Mouse (Mus musculus): ENCODE measurements around the gene Herpud1.

Herpud1 gene

DNA sequence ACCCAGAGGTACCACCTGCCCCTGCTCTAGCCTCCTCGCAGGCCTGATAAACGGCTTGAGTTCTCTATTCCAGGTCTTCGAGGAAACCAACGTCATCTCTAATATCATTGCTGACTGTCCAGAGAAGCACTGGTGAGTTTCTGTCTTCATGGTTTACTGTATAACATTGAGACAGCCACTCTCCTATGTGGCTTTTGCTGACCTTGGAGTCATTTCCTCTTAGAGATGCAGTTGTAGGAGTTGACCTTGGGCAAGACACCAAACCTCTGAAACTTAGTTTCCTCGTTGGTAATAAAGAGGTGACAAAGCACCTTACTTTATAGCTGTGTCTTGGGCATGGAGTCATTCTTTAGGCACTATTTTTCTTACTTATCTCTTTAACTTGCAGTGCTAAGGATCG lies 26.3 kb downstream of the Herpud1 start:
- DNase-seq = no peak

DNA sequence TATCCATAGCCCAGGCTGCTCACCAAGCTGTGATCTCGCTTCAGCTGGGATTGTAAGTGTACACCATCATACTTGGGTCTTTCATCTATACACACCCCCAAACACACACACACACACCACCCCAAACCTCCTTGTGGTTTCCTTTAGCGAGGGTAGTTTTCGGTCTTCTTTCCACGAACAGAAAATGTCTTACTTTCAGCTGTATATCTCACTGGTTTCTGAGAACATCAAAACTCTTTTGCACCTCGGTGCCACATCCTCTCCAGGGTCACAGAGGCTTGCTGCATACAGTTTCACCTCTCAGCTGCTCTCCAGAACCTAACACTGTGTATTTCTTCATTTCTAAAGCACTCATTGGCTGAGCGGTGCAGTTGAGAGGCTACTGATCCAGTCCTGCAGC lies 27.3 kb downstream of the Herpud1 start:
- DNase-seq = no peak

DNA sequence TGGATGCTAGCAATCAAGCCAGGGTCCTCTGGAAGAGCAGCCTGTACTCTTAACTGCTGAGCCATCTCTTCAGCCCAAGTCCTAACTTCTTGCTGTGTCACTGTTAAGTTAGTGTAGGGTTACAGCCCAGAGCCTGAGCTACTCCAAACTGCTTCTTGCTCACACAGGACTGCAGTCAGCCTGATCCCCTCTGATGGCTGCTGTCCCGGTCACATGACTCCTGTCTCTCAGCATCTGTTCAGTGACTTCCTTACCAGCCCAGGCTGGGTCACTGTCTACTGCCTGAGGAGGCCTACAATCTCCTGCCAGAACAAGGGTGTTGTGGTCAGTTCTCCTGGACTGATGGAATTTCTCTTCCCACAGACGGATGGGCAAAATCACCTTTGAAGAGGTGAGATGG lies 29.0 kb downstream of the Herpud1 start:
- no peak for DNase-seq

DNA sequence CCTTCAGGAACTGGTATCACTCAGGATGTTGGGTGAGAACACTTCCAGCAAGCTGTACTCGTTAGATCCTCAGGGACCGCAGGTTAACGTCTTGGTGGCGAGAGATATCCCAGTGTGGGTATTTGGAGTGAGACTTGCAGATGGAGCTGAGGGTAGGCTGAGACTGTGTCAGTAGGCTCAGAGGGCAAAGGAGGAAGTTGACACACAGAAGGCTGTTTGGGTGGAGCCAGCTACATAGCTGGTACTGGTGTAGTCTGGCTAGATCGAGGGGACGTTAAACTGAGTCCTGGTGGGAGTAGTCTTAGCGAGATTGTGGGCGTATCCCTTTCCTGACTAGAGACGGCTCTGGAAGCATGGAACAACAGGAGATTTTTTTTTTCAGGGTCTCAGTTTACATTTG lies 31.8 kb downstream of the Herpud1 start:
- no peak for DNase-seq

DNA sequence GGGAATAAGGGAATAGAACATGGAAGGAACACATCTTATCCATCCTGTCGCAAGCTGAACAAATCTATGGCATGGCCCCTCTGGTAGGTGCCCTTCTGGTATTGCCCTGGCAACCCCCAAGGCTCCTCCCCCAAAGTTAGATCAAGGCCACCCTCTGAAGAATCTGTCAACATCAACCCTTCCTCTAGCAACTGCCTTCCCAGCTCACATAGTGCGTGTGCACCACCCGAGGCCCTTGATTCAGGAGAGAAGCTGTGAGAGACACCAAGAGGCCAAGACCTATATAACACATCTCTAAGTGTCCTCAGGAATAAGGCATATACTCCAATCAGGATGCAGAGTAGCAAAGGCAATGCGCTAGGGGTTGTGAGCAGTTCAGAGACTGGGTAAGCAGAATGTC lies 36.0 kb downstream of the Herpud1 start:
- DNase-seq = no peak

DNA sequence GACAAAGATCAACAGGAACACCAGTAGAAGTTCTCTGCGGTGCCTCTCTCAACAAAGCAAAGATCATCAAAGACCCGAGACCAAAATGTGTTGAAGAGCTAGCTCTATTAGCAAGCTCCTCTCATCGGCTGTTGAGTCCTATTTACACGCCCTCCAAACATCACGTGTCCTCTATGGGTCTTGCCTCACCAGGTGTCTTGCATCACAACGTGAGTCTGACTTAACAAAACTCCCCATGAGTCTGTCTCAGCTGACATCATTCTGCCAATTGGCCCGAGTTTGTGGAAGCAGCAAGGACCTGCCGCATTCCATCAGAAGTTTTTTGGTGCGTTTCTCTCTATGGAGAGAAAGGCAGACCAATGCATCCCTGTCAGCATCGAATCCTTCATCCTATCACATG lies 41.7 kb downstream of the Herpud1 start:
- no peak for DNase-seq

DNA sequence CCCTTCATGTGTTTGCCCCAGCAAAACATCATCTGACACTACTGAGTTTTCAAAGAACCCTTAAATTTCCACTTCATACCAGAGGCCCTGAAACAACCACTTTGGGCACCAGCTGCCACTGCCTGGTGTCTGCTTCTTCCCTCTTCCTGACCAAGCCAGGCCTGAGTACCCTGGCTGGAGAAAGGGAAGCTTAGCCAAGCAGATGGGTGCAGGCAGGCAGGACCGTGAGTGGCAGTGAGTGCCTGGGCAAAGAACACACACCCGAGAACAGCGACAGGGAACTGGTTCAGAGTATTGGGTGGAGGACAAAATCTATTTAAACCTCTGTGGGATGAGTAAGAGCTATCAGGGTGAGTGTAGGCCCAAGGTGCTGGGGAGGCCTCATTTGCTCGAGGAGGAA lies 42.2 kb downstream of the Herpud1 start:
- DNase-seq = no peak

DNA sequence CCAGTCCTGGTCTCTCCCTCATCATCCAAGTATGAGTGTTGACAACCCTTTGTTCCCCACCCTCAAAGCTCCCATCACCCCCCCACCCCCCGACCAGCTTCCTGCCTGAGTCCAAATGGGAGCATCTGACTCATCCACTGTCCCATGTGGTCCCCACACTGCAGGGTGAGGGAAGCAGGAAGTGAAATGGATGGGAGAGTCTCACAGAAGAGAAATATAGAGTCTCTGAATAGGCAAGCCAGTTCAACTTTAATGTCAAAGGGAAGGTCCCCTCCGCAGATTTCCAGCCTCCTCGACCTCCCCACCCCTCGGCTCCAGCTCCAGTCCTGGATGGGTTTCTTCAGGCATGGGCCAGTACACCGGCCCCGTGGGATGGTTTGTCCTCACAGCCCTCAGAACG lies 43.1 kb downstream of the Herpud1 start:
- DNase-seq = no peak

DNA sequence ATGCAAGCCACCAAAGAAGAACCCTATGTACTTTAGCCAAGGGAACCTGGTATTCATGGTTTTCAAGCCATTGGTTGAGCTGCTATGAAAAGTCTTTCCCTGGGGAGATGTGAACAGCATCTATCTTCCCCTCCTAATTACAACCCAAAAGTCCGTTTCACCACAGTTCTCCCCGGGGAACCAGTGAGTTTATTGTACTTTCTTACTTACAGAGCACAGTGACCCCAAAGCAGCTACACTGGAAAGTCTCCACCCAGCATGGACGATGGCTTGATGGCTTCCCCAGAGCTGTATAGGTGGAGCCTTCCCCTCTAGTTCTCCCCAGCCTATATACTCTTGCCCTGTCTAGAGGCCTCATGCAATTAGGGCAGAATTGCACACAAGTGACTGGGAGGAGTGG lies 46.0 kb downstream of the Herpud1 start:
- no peak for DNase-seq

DNA sequence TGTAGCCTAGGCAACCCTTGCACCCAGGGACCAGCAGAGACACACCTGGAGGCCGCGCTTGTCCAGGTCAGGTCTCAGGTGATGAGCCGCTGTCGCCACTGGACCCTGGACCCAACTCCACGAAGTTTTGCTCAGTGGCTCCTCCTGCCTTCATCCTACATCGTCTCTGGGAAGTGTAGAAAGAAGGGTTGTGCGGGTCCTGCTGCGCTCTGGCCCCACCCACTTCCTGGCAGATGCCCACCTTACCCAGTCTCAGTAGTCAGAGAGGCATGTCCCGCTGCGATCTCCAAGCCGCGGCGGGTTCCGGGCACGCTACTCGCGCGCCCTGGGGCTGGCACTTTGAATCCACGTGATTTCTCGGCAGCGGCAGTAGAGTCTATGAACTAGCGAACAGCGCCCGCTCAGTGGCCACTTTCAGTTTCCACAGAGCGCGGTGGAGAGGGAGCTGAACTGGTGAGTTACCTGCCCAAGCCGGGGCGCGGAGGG lies 47.8 kb downstream of the Herpud1 start, which contains the start of gene Nlrc5:
Gene Nlrc5, plus strand, starts transcription at position 376 of the 486 bp plus-strand sequence.
- peak; percentile 77 for DNase-seq

DNA sequence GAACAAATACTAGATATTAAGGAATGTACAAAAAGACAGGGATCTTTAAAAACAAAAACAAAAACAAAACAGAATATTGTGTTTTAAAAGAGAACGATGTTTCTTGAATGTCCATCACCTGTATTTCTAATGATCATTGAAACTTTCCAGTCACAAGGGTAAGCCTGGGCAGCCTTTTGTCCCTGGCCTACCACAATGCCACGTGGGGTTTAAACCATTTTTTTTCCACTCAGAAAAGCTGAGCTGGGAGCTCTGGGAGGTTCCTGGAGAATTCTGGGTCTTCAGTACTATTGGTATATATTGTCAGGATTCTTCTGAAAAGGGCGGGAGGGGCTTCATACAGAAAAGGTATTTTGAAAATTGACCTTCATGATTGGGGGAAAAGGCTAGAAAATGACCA lies 48.7 kb downstream of the Herpud1 start:
- DNase-seq = no peak

DNA sequence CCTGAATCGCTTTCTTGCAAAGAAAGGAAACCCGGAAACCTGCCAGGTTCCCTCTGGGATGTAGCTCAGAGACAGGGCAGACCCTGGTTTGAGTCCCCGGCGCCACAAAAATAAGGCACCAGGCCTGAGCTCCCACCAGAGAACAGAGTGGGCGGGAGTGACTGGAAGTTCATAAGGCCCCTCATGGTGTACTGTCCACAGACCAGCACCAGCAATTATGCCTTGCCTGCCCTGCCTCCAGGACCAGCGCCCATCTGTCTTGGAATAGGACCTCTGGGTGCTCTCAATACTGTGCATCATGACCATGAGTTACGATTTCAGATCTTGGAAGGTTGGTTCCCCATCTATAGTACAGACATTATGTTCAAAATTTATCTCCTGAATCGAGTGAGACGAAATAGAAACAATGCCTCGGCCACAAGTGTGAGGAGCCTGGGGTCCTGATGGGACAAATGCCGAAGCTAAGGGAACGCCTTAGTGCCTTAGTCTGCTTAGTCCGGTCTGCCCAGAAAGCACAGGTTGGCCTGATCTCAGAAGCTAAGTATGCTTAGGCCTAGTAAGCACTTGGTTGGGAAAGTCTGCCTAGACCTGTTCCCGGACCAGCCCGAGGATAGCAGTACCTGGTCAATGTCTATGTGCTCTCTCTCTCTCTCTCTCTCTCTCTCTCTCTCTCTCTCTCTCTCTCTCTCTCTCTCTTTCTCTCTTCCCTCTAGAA lies 49.3 kb downstream of the Herpud1 start:
- no peak for DNase-seq

DNA sequence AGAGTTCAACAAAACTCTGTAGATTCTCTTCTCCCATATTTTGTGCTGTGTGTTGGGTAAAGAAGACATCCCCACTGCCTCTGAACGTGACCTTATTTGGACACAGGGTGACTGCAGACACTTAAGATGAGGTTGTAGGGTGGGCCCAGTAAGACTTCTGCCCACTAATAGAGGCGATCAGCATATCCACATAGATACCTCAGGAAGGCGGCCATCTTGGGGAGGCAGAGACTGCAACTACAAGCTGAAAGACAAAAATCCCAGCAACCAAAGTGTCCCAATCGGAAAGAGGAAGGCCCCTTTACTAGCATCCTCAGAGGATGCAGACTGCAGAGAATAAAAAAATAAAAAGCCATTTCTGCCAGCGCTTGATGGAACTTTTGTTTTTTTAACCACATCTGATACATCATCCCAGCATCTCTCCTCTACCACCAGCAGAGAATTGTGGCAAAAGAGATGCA lies 49.9 kb downstream of the Herpud1 start:
- no peak for DNase-seq

DNA sequence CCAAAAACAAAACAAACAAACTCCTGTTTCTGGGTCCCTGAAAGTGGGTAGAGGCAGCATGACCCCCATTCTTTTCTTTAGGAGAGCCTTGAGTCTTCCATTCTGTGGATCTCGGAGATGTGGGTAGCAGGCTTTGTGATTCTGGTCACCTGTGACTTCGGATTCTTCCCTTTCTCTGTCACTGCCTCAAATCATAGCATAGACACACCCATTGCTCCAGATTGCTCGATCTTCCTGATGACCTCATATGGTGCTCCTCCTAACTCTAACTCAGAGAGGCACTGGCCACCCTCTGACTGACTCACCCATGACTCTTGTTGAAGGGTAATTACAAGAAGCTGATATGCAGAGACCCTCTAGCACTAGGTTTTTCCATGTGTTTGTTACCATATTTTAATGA lies 50.7 kb downstream of the Herpud1 start:
- no peak for DNase-seq

DNA sequence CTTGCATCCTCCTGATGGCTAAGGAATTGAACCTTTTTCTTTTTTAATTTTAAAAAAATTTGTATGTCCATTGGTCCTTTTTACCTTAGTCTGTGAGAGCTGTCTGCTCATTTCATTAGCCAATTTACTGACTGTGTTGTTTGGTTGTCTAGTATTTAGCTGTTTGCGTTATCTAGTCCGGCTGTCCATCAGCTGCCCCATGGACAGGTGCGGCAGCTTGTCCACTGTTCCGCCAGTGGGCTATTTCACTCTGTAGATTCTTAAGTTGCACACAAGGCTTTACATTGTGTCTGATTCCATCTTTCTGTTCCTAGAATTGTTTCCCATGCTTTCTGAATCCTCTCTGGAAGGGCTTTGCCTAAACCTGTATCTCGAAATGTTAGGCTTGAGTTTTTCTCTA lies 52.4 kb downstream of the Herpud1 start:
- no peak for DNase-seq

DNA sequence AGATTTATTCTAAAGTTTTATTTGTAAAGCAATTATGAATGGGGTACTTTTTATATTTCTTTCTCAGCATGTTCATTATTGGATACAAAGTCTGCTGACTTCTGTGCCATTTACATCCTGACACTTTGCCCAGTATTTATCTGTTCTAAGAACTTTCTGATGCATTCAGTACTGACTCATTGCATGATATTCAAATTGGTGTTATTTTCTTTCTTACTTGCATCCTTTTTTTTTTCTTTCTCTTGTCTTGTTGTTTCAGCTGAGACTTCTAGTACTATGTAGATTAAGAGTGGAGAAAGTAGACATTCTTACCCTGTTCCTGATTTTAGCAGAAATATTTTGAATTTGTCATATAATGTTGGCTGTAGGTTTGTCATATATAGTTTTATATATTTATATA lies 53.5 kb downstream of the Herpud1 start:
- DNase-seq = no peak

DNA sequence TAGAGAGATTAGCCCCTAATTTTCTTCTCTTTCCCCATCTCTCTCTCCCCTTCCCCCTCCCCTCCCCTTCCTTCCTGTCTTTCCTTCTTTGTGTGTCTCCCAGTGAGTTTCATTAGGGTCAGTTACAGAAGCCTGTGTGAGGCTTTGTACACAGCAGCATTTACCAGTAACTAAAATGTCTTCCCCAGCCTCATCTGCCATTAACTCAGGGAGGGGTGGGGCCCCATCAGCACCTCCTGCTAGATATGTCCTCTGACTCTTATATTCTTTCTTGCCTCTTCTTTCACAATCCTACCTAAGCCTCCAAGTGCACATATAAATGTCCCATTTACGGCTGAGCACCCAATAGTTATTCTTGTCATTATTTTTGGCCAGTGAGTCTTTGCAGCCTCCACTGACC lies 54.2 kb downstream of the Herpud1 start:
- no peak for DNase-seq

DNA sequence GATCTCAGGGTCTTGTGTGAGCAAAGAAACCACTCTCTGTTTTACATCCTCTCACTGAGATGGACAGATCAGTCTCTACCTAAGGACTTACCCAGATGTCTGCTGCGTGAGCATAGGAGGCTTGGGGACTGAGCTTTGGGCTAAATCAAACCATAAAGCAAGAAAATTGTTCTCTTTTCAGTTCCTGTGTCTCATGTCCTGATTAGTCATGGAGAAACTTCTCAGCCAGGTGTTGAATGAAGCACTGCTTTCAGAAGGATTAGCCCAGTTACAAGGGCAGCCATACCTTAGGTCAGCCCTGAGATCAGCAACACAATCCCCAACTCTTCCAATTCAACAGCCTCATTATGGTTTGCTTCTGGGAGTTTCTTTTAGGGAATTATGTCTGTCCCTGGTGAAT lies 55.4 kb downstream of the Herpud1 start:
- no peak for DNase-seq

DNA sequence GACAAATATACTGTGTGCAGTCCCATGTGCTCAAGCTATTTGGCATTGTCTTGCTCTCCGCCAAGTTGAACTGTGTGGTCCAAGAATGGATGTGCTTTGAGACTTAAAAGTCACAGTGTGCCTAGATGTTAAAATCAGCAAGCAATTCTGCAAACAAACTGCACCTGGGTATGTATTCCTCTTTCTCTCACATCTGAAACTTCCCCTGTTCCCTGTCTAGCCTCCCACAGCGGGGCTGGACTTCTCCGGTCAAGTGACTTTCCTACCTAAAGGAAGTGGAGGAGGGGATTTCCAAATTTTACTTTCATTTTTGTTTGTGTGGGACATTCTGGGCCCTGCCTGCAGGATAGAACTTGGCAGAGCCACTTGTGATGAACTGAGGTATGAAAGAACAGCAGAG lies 56.9 kb downstream of the Herpud1 start:
- no peak for DNase-seq

DNA sequence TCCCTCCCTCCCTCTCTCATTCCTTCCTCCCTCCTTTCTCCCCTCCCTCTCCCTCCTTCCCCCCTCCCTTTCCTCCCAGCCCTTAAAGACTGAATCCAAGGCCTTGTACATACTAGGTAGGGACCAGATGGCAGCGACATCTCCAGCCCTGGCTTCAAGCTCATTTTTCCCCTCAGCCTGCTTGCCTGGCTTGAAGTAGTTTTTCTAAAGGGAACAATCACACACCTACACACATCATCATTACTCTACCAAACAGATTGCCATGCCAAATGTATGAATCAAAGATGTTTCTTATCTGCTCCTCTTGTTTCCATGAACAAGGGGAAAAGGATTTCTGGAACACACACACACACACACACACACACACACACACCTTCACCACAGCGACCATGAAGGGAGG lies 58.2 kb downstream of the Herpud1 start:
- DNase-seq = no peak
